Mouse (Mus musculus) heart, embryonic 14.5 days (tissue): ENCODE measurements around the gene Klkb1. TPM values are rescaled to one million over a fixed set of nuclear protein-coding genes. Genes with fewer than 3 reads are reported as not detected.
"Not testable (repeated sequence)": the region's sequence is repeated elsewhere in the genome, so short reads cannot be mapped to it uniquely, and the experiment has no call there.

Source experiments
- ATAC-seq: fragments of 200-750 bp; cut with Nextera tagmentation; 2 replicates; pipeline ENCODE4 v1.8.0; 2017; ENCODE audit warnings: low read depth, moderate TSS enrichment; ENCODE audit not compliant: insufficient number of reproducible peaks, insufficient read depth, low FRiP score
- H3K27ac ChIP-seq, 2 experiments: fragments of 200-500 bp in 1 of 2; fragments of 300-500 bp in 1 of 2; sonication (generic) in 1 of 2; replicated peaks in 1 of 2; 2 replicates each; pipeline ENCODE4 v1.5.1; 2012 to 2014; ENCODE audit warnings: low read depth in 2 of 2, low read length in 2 of 2, control low read depth in 1 of 2, mild to moderate bottlenecking in 1 of 2, mixed read lengths in 1 of 2; ENCODE audit not compliant: control insufficient read depth in 1 of 2, insufficient read depth in 1 of 2
- H3K27me3 ChIP-seq: fragments of 300-500 bp; sonication (generic); 2 replicates; pipeline ENCODE4 v1.6.1; 2014; ENCODE audit warnings: mild to moderate bottlenecking, low read length, control low read depth; ENCODE audit not compliant: control insufficient read depth, insufficient read depth
- H3K36me3 ChIP-seq: fragments of 300-500 bp; sonication (generic); 2 replicates; pipeline ENCODE4 v1.6.1; 2014; ENCODE audit warnings: mild to moderate bottlenecking, control low read depth, low read length, mixed read lengths; ENCODE audit not compliant: control insufficient read depth, insufficient read depth
- H3K4me1 ChIP-seq, 2 experiments: fragments of 200-500 bp in 1 of 2; fragments of 300-500 bp in 1 of 2; sonication (generic) in 1 of 2; 2 replicates each; pipeline ENCODE4 v1.6.1; 2012 to 2014; ENCODE audit warnings: low read length in 2 of 2, control low read depth in 1 of 2, mixed read lengths in 1 of 2; ENCODE audit not compliant: control insufficient read depth in 2 of 2, insufficient read depth in 2 of 2
- H3K4me2 ChIP-seq: fragments of 300-500 bp; sonication (generic); 2 replicates; pipeline ENCODE4 v1.6.1; 2014; ENCODE audit warnings: mild to moderate bottlenecking, low read length
- H3K4me3 ChIP-seq, 2 experiments: fragments of 200-500 bp in 1 of 2; fragments of 300-500 bp in 1 of 2; sonication (generic) in 1 of 2; 2 replicates each; pipeline ENCODE4 v1.5.1; 2012 to 2014; ENCODE audit warnings: low read length in 2 of 2, mild to moderate bottlenecking in 2 of 2, control low read depth in 1 of 2, low read depth in 1 of 2, moderate library complexity in 1 of 2; ENCODE audit not compliant: control insufficient read depth in 1 of 2, insufficient read depth in 1 of 2
- H3K9ac ChIP-seq: fragments of 300-500 bp; sonication (generic); 2 replicates; pipeline ENCODE4 v1.6.1; 2014; ENCODE audit warnings: mild to moderate bottlenecking, low read length
- H3K9me3 ChIP-seq: fragments of 300-500 bp; sonication (generic); 2 replicates; pipeline ENCODE4 v1.6.1; 2016; ENCODE audit warnings: low read length, control low read depth; ENCODE audit not compliant: control insufficient read depth
- WGBS: fragments of 180-500 bp; shearing (Covaris S2); extraction: QIAGEN DNeasy Blood & Tissue Kit; methylation state at CpG from one replicate; pipeline ENCODE4 v1.1.7; 2014; 5-methylcytosine and 5-hydroxymethylcytosine counted together
- polyA plus RNA-seq: library from polyadenylated mRNA; unstranded; fragments of >200 nt; fragmentation: Nextera tagmentation; extraction: Ambion mirVana; gene quantifications from 2 replicates; pipeline ENCODE4 v1.2.1, GENCODE M21; 2014

The Klkb1 gene
- polyA plus RNA-seq, 1 experiment from 2014 or later = not detected

GRCm38 (mm10) chr8:45329206-45329980 lies 34.7 kb upstream of the Klkb1 start:
- H3K36me3 ChIP-seq = no peaks in the 10 kb centered on the region
- H3K27ac ChIP-seq = no peak overlapping the region
- no peak overlapping the region for H3K4me2 ChIP-seq
- H3K9ac ChIP-seq = no peak overlapping the region
- 87% methylated on average over 6 of the region's 6 CpGs for WGBS
- peaks cover 3 to 5% of the 10 kb centered on the region in 2 experiments; a peak in 1 of 4 replicates for H3K4me1 ChIP-seq
- no peaks in the 10 kb centered on the region for H3K9me3 ChIP-seq
- ATAC-seq = no peak
- no peak overlapping the region for H3K4me3 ChIP-seq
- H3K27me3 ChIP-seq = no peaks in the 10 kb centered on the region

- not testable (repeated sequence) for H3K4me3 ChIP-seq, H3K9ac ChIP-seq, H3K4me1 ChIP-seq, H3K27me3 ChIP-seq, ATAC-seq, H3K27ac ChIP-seq, H3K36me3 ChIP-seq, H3K9me3 ChIP-seq, H3K4me2 ChIP-seq
These were observed 32.4 kb upstream of the Klkb1 start for GRCm38 (mm10) chr8:45327076-45327475.

GRCm38 (mm10) chr8:45324151-45324550 lies 29.5 kb upstream of the Klkb1 start:
- no peak overlapping the region for H3K27ac ChIP-seq
- H3K9me3 ChIP-seq = no peaks in the 10 kb centered on the region
- H3K27me3 ChIP-seq = no peaks in the 10 kb centered on the region
- no peaks in the 10 kb centered on the region; a peak in 1 of 4 replicates for H3K4me1 ChIP-seq
- H3K36me3 ChIP-seq = no peaks in the 10 kb centered on the region
- ATAC-seq = no peak
- H3K9ac ChIP-seq = no peak overlapping the region
- H3K4me2 ChIP-seq = no peak overlapping the region
- H3K4me3 ChIP-seq = no peak overlapping the region
- WGBS = 78% methylated on average over 4 of the region's 4 CpGs

- 79% methylated on average over 2 of the region's 2 CpGs for WGBS
- Histone ChIP-seq H3K4me3 (no peak overlapping the region), H3K27ac (no peak overlapping the region), H3K4me1 (no peaks in the 10 kb centered on the region; a peak in 1 of 4 replicates), H3K9ac (no peak overlapping the region), H3K9me3 (no peaks in the 10 kb centered on the region), H3K4me2 (no peak overlapping the region), H3K36me3 (no peaks in the 10 kb centered on the region), H3K27me3 (no peaks in the 10 kb centered on the region)
- ATAC-seq = no peak
These were observed 26.7 kb upstream of the Klkb1 start for GRCm38 (mm10) chr8:45321365-45321764.

GRCm38 (mm10) chr8:45320930-45321329 lies 26.3 kb upstream of the Klkb1 start:
- Histone ChIP-seq H3K9me3 (no peaks in the 10 kb centered on the region), H3K27me3 (no peaks in the 10 kb centered on the region), H3K4me1 (no peaks in the 10 kb centered on the region; a peak in 1 of 4 replicates), H3K9ac (no peak overlapping the region), H3K4me3 (no peak overlapping the region), H3K4me2 (no peak overlapping the region), H3K27ac (no peak overlapping the region), H3K36me3 (no peaks in the 10 kb centered on the region)
- WGBS = 38% methylated on average over 1 of the region's 1 CpGs
- no peak for ATAC-seq

GRCm38 (mm10) chr8:45310967-45311366 lies 16.3 kb upstream of the Klkb1 start:
- H3K27me3 ChIP-seq = no peaks in the 10 kb centered on the region
- WGBS = 83% methylated on average over 4 of the region's 4 CpGs
- no peak for ATAC-seq
- H3K36me3 ChIP-seq = no peaks in the 10 kb centered on the region
- no peaks in the 10 kb centered on the region for H3K4me1 ChIP-seq
- no peak overlapping the region for H3K27ac ChIP-seq
- H3K4me2 ChIP-seq = no peak overlapping the region
- no peak overlapping the region for H3K4me3 ChIP-seq
- H3K9me3 ChIP-seq = no peaks in the 10 kb centered on the region
- H3K9ac ChIP-seq = no peak overlapping the region

GRCm38 (mm10) chr8:45308366-45308765 lies 13.7 kb upstream of the Klkb1 start, which contains the start of gene Gm45753:
Gene Gm45753, minus strand, starts transcription at chr8:45308466.
- no peaks in the 10 kb centered on the region for H3K36me3 ChIP-seq
- WGBS = 86% methylated on average over 13 of the region's 13 CpGs
- no peak within 1 kb of the TSS for H3K9ac ChIP-seq
- H3K9me3 ChIP-seq = no peaks in the 10 kb centered on the region
- no peak within 1 kb of the TSS for H3K4me2 ChIP-seq
- H3K27ac ChIP-seq = no peak within 1 kb of the TSS
- no peaks in the 10 kb centered on the region for H3K27me3 ChIP-seq
- no peaks in the 10 kb centered on the region for H3K4me1 ChIP-seq
- no peak within 1 kb of the TSS for H3K4me3 ChIP-seq
- no peak for ATAC-seq

GRCm38 (mm10) chr8:45305479-45305878 lies 10.8 kb upstream of the Klkb1 start:
- WGBS = 92% methylated on average over 1 of the region's 1 CpGs
- no peaks in the 10 kb centered on the region for H3K27me3 ChIP-seq
- H3K9me3 ChIP-seq = no peaks in the 10 kb centered on the region
- no peaks in the 10 kb centered on the region for H3K4me1 ChIP-seq
- H3K27ac ChIP-seq = no peak overlapping the region
- no peak overlapping the region for H3K4me2 ChIP-seq
- no peak overlapping the region for H3K9ac ChIP-seq
- ATAC-seq = no peak
- H3K4me3 ChIP-seq = no peak overlapping the region
- H3K36me3 ChIP-seq = no peaks in the 10 kb centered on the region
